Mouse (Mus musculus) limb, embryonic 12.5 days (tissue): ENCODE measurements around the gene Tesk2. TPM values are rescaled to one million over a fixed set of nuclear protein-coding genes. Genes with fewer than 3 reads are reported as not detected.

Experiments used
- ATAC-seq: fragments of 200-750 bp; cut with Nextera tagmentation; 2 replicates; pipeline ENCODE4 v1.8.0; 2017; ENCODE audit warnings: low read depth, moderate TSS enrichment; ENCODE audit not compliant: insufficient number of reproducible peaks, insufficient read depth, low FRiP score, low TSS enrichment
- H3K27ac ChIP-seq: fragments of 300-500 bp; sonication (generic); 2 replicates; pipeline ENCODE4 v1.5.1; 2016; ENCODE audit warnings: mild to moderate bottlenecking, moderate library complexity
- H3K27me3 ChIP-seq: fragments of 300-500 bp; sonication (generic); 2 replicates; pipeline ENCODE4 v1.6.1; 2016; ENCODE audit warnings: mild to moderate bottlenecking, moderate library complexity
- H3K36me3 ChIP-seq: fragments of 300-500 bp; sonication (generic); 2 replicates; pipeline ENCODE4 v1.6.1; 2016; ENCODE audit warnings: mild to moderate bottlenecking, moderate library complexity
- H3K4me1 ChIP-seq: fragments of 300-500 bp; sonication (generic); replicated peaks from 2 replicates; pipeline ENCODE4 v1.6.1; 2016
- H3K4me2 ChIP-seq: fragments of 300-500 bp; sonication (generic); 2 replicates; pipeline ENCODE4 v1.6.1; 2016; ENCODE audit warnings: mild to moderate bottlenecking, moderate library complexity
- H3K4me3 ChIP-seq: fragments of 300-500 bp; sonication (generic); replicated peaks from 2 replicates; pipeline ENCODE4 v1.5.1; 2016; ENCODE audit warnings: mild to moderate bottlenecking
- H3K9ac ChIP-seq: fragments of 300-500 bp; sonication (generic); replicated peaks from 2 replicates; pipeline ENCODE4 v1.6.1; 2016; ENCODE audit warnings: mild to moderate bottlenecking, moderate library complexity
- H3K9me3 ChIP-seq: fragments of 300-500 bp; sonication (generic); 2 replicates; pipeline ENCODE4 v1.6.1; 2016; ENCODE audit warnings: mild to moderate bottlenecking, moderate library complexity
- WGBS: fragments of 180-500 bp; shearing (Covaris S2); methylation state at CpG from one replicate; pipeline ENCODE4 v1.1.7; 2016; 5-methylcytosine and 5-hydroxymethylcytosine counted together
- polyA plus RNA-seq: library from polyadenylated mRNA; unstranded; fragments of >200 nt; fragmentation: Nextera tagmentation; extraction: Ambion mirVana; gene quantifications from 2 replicates; pipeline ENCODE4 v1.2.1, GENCODE M21; 2016

The Tesk2 gene
- polyA plus RNA-seq, 1 experiment from 2014 or later, result 13.2 TPM

- ATAC-seq, result no peak
- 86% methylated on average over 8 of the region's 8 CpGs for WGBS
These were observed 71.7 kb downstream of the Tesk2 start for GRCm38 (mm10) chr4:116792453-116792852.

GRCm38 (mm10) chr4:116794273-116794672, 73.5 kb downstream of the Tesk2 start:
- Histone ChIP-seq H3K4me1 (no peaks in the 10 kb centered on the region), H3K9me3 (no peaks in the 10 kb centered on the region), H3K27ac (no peak overlapping the region), H3K27me3 (no peaks in the 10 kb centered on the region), H3K36me3 (0 out of 2 replicates have a peak, but pooled peaks cover 9% of the 10 kb centered on the region), H3K4me2 (no peak overlapping the region), H3K4me3 (no peak overlapping the region), H3K9ac (no peak overlapping the region)
- WGBS, result 80% methylated on average over 2 of the region's 2 CpGs
- ATAC-seq, result no peak

More at GRCm38 (mm10) chr4:116792453-116792852, 71.7 kb downstream of the Tesk2 start:
- no peaks in the 10 kb centered on the region for H3K4me1 ChIP-seq
- H3K4me3 ChIP-seq, result no peak overlapping the region
- H3K27me3 ChIP-seq, result no peaks in the 10 kb centered on the region
- H3K27ac ChIP-seq, result no peak overlapping the region
- no peak overlapping the region for H3K4me2 ChIP-seq
- H3K9me3 ChIP-seq, result no peaks in the 10 kb centered on the region
- no peak overlapping the region for H3K9ac ChIP-seq
- 0 out of 2 replicates have a peak, but pooled peaks cover 9% of the 10 kb centered on the region for H3K36me3 ChIP-seq

DNA sequence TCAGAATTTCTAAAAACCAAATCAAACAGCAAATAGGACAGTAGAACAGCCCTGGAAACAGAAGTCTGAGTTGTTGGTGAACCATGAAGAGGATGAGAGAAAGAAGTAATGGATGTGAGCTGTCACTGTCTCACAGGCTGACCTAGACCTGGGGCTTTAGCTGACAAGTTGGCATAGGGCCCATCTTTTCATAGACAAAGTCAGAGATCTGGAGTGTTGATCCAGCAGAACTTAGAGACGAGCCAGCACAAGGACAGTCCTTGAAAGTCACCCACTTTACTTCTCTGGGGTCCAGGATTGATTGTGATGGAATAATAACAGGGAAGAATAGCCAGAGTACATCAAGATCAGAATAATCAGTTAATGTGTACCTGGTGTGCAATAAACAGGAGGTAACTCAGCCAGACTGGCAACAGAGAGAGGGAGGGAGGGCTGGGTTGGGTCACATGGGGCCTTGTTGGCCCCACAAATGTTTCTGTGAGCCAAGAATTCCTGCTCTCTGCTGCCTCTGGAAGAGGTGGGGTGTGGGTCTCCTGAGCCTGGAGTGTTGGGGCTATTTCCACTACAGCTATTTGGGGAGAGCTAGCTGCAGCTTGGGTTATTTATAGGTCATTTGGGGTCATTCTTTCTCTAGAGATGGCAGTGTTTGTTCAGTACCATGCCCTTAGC, 75.8 kb downstream of the Tesk2 start:
- Histone ChIP-seq H3K9ac (no peak overlapping the region), H3K27me3 (no peaks in the 10 kb centered on the region), H3K36me3 (peaks cover 17% of the 10 kb centered on the region), H3K4me1 (no peaks in the 10 kb centered on the region), H3K27ac (no peak overlapping the region), H3K4me3 (no peak overlapping the region), H3K4me2 (no peak overlapping the region), H3K9me3 (no peaks in the 10 kb centered on the region)
- ATAC-seq, result no peak
- 80% methylated on average over 1 of the region's 1 CpGs for WGBS

- no peak overlapping the region for H3K27ac ChIP-seq
- no peak for ATAC-seq
These were observed 79.2 kb downstream of the Tesk2 start for GRCm38 (mm10) chr4:116799901-116800300.

DNA sequence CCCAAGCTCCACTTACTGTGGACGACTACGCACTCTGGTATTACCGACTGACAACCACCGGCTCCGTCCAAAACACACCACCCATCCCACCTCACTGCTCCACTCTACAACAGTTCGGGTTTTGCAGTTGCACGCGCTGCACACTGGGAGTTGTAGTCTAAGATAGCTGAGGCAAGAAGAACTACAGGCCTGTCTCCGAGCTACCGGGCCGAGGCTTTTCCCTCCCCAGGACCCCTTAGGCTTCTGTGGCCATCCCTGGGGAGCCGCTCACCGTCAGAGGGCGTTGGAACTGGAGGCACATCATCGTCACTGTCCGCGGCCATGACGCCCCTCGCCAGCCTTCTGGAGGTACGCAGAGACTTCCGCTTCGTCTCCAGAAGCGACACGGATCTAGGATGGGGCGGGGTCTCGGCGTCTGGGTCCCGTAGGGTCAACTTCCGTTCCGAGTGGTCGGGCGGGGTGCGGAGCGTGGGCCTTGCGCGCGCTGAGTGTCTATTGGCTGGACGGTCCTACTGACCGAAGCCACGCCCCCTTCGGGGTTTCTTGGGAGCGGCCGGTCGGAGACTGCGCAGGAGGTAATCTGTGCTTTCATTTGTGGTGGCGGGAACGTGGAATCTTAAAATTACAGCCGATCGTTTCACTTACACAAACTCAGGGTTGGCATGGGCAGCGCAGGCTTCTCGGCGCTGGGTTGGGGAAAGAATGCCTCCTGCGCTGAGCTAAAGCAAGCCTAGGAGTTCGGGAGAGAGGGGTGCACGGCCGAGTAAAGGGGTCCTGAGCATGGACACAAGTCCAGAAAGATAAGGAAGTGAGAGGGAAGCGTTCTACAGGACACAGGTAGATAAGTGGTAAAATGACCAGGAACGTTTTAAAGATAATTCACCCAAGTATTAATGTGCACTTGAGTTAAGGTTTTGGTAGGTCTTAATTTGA, 86.7 kb downstream of the Tesk2 start, which contains the start of the genes Toe1 and Mutyh:
Gene Toe1 (minus strand): TSS at position 444 of the 933 bp plus-strand sequence.
Gene Mutyh (plus strand): TSS at position 527 of the 933 bp plus-strand sequence.
- under 1% methylated on average over 58 of the region's 58 CpGs for WGBS
- Histone ChIP-seq H3K27ac (peak within 1 kb of the TSS; percentile 85), H3K4me2 (peak within 1 kb of the TSS; percentile 71), H3K9me3 (no peaks in the 10 kb centered on the region), H3K9ac (peak within 1 kb of the TSS; percentile 66), H3K36me3 (peaks cover 43% of the 10 kb centered on the region), H3K27me3 (no peaks in the 10 kb centered on the region), H3K4me1 (peaks cover 11% of the 10 kb centered on the region), H3K4me3 (peak within 1 kb of the TSS; percentile 67)
- ATAC-seq, result peak; percentile 93

More at GRCm38 (mm10) chr4:116799901-116800300, 79.2 kb downstream of the Tesk2 start:
- no peaks in the 10 kb centered on the region for H3K27me3 ChIP-seq
- no peak overlapping the region for H3K4me2 ChIP-seq
- WGBS, result 40% methylated on average over 5 of the region's 5 CpGs
- H3K4me1 ChIP-seq, result no peaks in the 10 kb centered on the region
- no peak overlapping the region for H3K9ac ChIP-seq
- peaks cover 41% of the 10 kb centered on the region for H3K36me3 ChIP-seq
- no peak overlapping the region for H3K4me3 ChIP-seq
- no peaks in the 10 kb centered on the region for H3K9me3 ChIP-seq

DNA sequence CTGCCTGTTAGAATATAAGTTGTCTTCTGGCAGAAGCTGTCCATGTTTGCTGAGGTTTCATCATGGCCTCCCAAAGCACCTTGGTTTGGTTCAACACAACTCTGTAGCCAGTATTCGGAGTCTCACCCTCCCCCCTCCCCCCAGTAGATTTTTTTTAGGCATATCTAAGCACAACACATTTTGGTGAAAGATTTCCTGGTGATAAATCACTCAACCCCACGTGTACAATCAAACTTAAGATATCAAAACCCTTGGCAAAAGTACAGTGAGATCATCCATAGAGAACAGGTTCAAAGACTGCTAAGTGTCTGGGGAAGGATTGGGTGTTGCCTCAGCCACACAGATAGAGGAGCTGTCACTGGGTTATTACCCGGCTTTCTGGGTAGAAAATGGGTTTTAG, 90.3 kb downstream of the Tesk2 start:
- no peak overlapping the region for H3K4me3 ChIP-seq
- H3K27me3 ChIP-seq, result no peaks in the 10 kb centered on the region
- no peaks in the 10 kb centered on the region for H3K9me3 ChIP-seq
- WGBS, result 84% methylated on average over 3 of the region's 3 CpGs
- H3K4me1 ChIP-seq, result peaks cover 10% of the 10 kb centered on the region
- ATAC-seq, result no peak
- H3K27ac ChIP-seq, result no peak overlapping the region
- no peak overlapping the region for H3K9ac ChIP-seq
- H3K4me2 ChIP-seq, result no peak overlapping the region
- peaks cover 19% of the 10 kb centered on the region; the same call in 1 of the 2 replicates for H3K36me3 ChIP-seq

GRCm38 (mm10) chr4:116815276-116815675, 94.5 kb downstream of the Tesk2 start:
- H3K9ac ChIP-seq, result no peak overlapping the region
- no peaks in the 10 kb centered on the region; the same call in 1 of the 2 replicates for H3K4me1 ChIP-seq
- no peak overlapping the region for H3K4me2 ChIP-seq
- 81% methylated on average over 5 of the region's 5 CpGs for WGBS
- H3K9me3 ChIP-seq, result no peaks in the 10 kb centered on the region
- ATAC-seq, result no peak
- peaks cover 13% of the 10 kb centered on the region for H3K27me3 ChIP-seq
- H3K27ac ChIP-seq, result no peak overlapping the region
- peaks cover 38% of the 10 kb centered on the region for H3K36me3 ChIP-seq
- H3K4me3 ChIP-seq, result no peak overlapping the region

DNA sequence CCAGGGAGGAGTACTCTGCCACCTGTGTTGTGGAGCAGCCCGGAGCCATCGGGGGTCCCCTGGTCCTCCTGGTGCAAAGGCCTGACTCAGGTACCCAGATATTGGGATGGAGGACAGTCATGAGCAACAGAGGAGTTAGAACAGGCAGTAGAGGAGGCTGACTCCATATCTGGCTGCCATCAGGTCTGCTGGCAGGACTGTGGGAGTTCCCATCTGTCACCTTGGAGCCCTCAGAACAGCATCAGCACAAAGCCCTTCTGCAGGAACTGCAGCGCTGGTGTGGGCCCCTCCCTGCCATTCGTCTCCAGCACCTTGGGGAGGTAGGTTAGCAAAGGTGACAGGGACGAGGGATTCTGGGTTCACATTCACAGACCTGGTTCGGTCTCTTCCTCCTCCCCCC, 96.7 kb downstream of the Tesk2 start:
- Histone ChIP-seq H3K4me3 (no peak overlapping the region), H3K9ac (0 out of 2 replicates have a peak overlapping the region, but pooled peaks have one; percentile 23), H3K4me1 (peaks cover 8% of the 10 kb centered on the region), H3K27me3 (peaks cover 24% of the 10 kb centered on the region), H3K27ac (no peak overlapping the region), H3K36me3 (peaks cover 35% of the 10 kb centered on the region), H3K9me3 (no peaks in the 10 kb centered on the region), H3K4me2 (no peak overlapping the region)
- 88% methylated on average over 6 of the region's 6 CpGs for WGBS
- ATAC-seq, result no peak

- Histone ChIP-seq H3K9me3 (no peaks in the 10 kb centered on the region), H3K27me3 (peaks cover 24% of the 10 kb centered on the region), H3K4me2 (peak overlapping the region; percentile 93), H3K4me1 (peaks cover 11% of the 10 kb centered on the region), H3K9ac (peak overlapping the region; percentile 57), H3K4me3 (peak overlapping the region; percentile 52), H3K36me3 (peaks cover 25% of the 10 kb centered on the region), H3K27ac (no peak overlapping the region)
- WGBS, result 22% methylated on average over 32 of the region's 32 CpGs
- ATAC-seq, result no peak
These were observed 99.5 kb downstream of the Tesk2 start for GRCm38 (mm10) chr4:116819968-116820901.

GRCm38 (mm10) chr4:116820902-116821693, 100.3 kb downstream of the Tesk2 start:
- peak overlapping the region; percentile 52 for H3K4me3 ChIP-seq
- H3K9me3 ChIP-seq, result no peaks in the 10 kb centered on the region
- peaks cover 13% of the 10 kb centered on the region for H3K4me1 ChIP-seq
- peak overlapping the region; percentile 93 for H3K4me2 ChIP-seq
- under 1% methylated on average over 51 of the region's 51 CpGs for WGBS
- H3K27ac ChIP-seq, result no peak overlapping the region
- peaks cover 24% of the 10 kb centered on the region for H3K27me3 ChIP-seq
- peaks cover 22% of the 10 kb centered on the region for H3K36me3 ChIP-seq
- peak overlapping the region; percentile 57 for H3K9ac ChIP-seq
- ATAC-seq, result peak; percentile 68; the same call in 1 of the 2 replicates
